Mouse (Mus musculus): ENCODE data around the gene Klk13. TPM values are rescaled to one million over a fixed set of nuclear protein-coding genes. Genes with fewer than 3 reads are reported as not detected.
"Not testable (repeated sequence)": the region's sequence is repeated elsewhere in the genome, so short reads cannot be mapped to it uniquely, and the experiment has no call there.

Klk13 gene
- polyA plus RNA-seq, 1 experiment from 2014 or later: not detected

- H3K9me3 ChIP-seq (replicated peaks; ENCODE audit: control insufficient read depth, low read length): no peaks in the 10 kb centered on the region
- DNase-seq (ENCODE audit: low spot score) (peak; percentile 1), ATAC-seq (no peak)
- H3K4me1 ChIP-seq (ENCODE audit: control insufficient read depth, insufficient read depth, low read length): no peaks in the 10 kb centered on the region
- H3K27me3 ChIP-seq (replicated peaks; ENCODE audit: control insufficient read depth, insufficient read depth, low read length): no peaks in the 10 kb centered on the region
- H3K36me3 ChIP-seq (ENCODE audit: control insufficient read depth, insufficient read depth, low read length): peaks cover 41% of the 10 kb centered on the region
- H3K27ac ChIP-seq (ENCODE audit: low read depth, low read length): no peak overlapping the region
- no peak overlapping the region for H3K4me3 ChIP-seq (ENCODE audit: low read depth, low read length)
- H3K4me2 ChIP-seq (ENCODE audit: low read length): no peak overlapping the region
- H3K9ac ChIP-seq (ENCODE audit: low read length): no peak overlapping the region
Observed at GRCm38 (mm10) chr7:43678517-43678916, 33.9 kb upstream of the Klk13 start.

GRCm38 (mm10) chr7:43680960-43681359 is 31.4 kb upstream of the Klk13 start:
- Histone ChIP-seq H3K4me3 (ENCODE audit: low read depth, low read length) (no peak overlapping the region), H3K27ac (ENCODE audit: low read depth, low read length) (no peak overlapping the region), H3K4me2 (ENCODE audit: low read length) (no peak overlapping the region), H3K4me1 (ENCODE audit: control insufficient read depth, insufficient read depth, low read length) (no peaks in the 10 kb centered on the region), H3K36me3 (ENCODE audit: control insufficient read depth, insufficient read depth, low read length) (peaks cover 29% of the 10 kb centered on the region), H3K9me3 (replicated peaks; ENCODE audit: control insufficient read depth, low read length) (no peaks in the 10 kb centered on the region), H3K27me3 (replicated peaks; ENCODE audit: control insufficient read depth, insufficient read depth, low read length) (no peaks in the 10 kb centered on the region), H3K9ac (ENCODE audit: low read length) (no peak overlapping the region)
- ATAC-seq: 0 out of 2 replicates have a peak, but pooled peaks have one; percentile 35
- peak; percentile 59 for DNase-seq (ENCODE audit: low spot score)
- WGBS: 17% methylated on average over 5 of the region's 5 CpGs

- peak; percentile 6 for DNase-seq (ENCODE audit: low spot score)
- 17% methylated on average over 1 of the region's 1 CpGs for WGBS
- not testable (repeated sequence) for H3K27me3 ChIP-seq (replicated peaks; ENCODE audit: control insufficient read depth, insufficient read depth, low read length); H3K4me3 ChIP-seq (ENCODE audit: low read depth, low read length); H3K27ac ChIP-seq (ENCODE audit: low read depth, low read length); H3K9ac ChIP-seq (ENCODE audit: low read length); ATAC-seq; H3K4me2 ChIP-seq (ENCODE audit: low read length); H3K4me1 ChIP-seq (ENCODE audit: control insufficient read depth, insufficient read depth, low read length); H3K9me3 ChIP-seq (replicated peaks; ENCODE audit: control insufficient read depth, low read length)
- H3K36me3 ChIP-seq (ENCODE audit: control insufficient read depth, insufficient read depth, low read length): peaks cover 13% of the 10 kb centered on the region
Observed at GRCm38 (mm10) chr7:43682511-43682910, 29.9 kb upstream of the Klk13 start.

GRCm38 (mm10) chr7:43685088-43685487 is 27.3 kb upstream of the Klk13 start:
- Histone ChIP-seq H3K4me1 (ENCODE audit: control insufficient read depth, insufficient read depth, low read length) (no peaks in the 10 kb centered on the region), H3K9ac (ENCODE audit: low read length) (no peak overlapping the region), H3K9me3 (replicated peaks; ENCODE audit: control insufficient read depth, low read length) (no peaks in the 10 kb centered on the region), H3K36me3 (ENCODE audit: control insufficient read depth, insufficient read depth, low read length) (no peaks in the 10 kb centered on the region), H3K27me3 (replicated peaks; ENCODE audit: control insufficient read depth, insufficient read depth, low read length) (no peaks in the 10 kb centered on the region), H3K4me2 (ENCODE audit: low read length) (no peak overlapping the region), H3K27ac (ENCODE audit: low read depth, low read length) (no peak overlapping the region), H3K4me3 (ENCODE audit: low read depth, low read length) (no peak overlapping the region)
- WGBS: 83% methylated on average over 7 of the region's 7 CpGs
- no peak for ATAC-seq
- no peak for DNase-seq (ENCODE audit: low spot score)

GRCm38 (mm10) chr7:43690118-43690517 is 22.2 kb upstream of the Klk13 start, which contains the start of gene Klk14:
Gene Klk14 (plus strand): TSS chr7:43690418.
- Histone ChIP-seq H3K4me2 (ENCODE audit: low read length) (no peak within 1 kb of the TSS), H3K27me3 (replicated peaks; ENCODE audit: control insufficient read depth, insufficient read depth, low read length) (no peaks in the 10 kb centered on the region), H3K36me3 (ENCODE audit: control insufficient read depth, insufficient read depth, low read length) (no peaks in the 10 kb centered on the region), H3K27ac (ENCODE audit: low read depth, low read length) (no peak within 1 kb of the TSS), H3K9ac (ENCODE audit: low read length) (no peak within 1 kb of the TSS), H3K4me1 (ENCODE audit: control insufficient read depth, insufficient read depth, low read length) (no peaks in the 10 kb centered on the region), H3K4me3 (ENCODE audit: low read depth, low read length) (no peak within 1 kb of the TSS), H3K9me3 (replicated peaks; ENCODE audit: control insufficient read depth, low read length) (no peaks in the 10 kb centered on the region)
- DNase-seq (ENCODE audit: low spot score) (no peak), ATAC-seq (no peak)

- 96% methylated on average over 3 of the region's 3 CpGs for WGBS
- H3K4me1 ChIP-seq (ENCODE audit: control insufficient read depth, insufficient read depth, low read length): no peaks in the 10 kb centered on the region
Observed at GRCm38 (mm10) chr7:43710031-43710430, 2.3 kb upstream of the Klk13 start.

GRCm38 (mm10) chr7:43712917-43713316 is 550 bp downstream of the Klk13 start:
- WGBS: 7% methylated on average over 9 of the region's 9 CpGs
- DNase-seq (ENCODE audit: low spot score): no peak
- no peak overlapping the region for H3K4me2 ChIP-seq (ENCODE audit: low read length)

More at GRCm38 (mm10) chr7:43710031-43710430, 2.3 kb upstream of the Klk13 start:
- Histone ChIP-seq H3K36me3 (ENCODE audit: control insufficient read depth, insufficient read depth, low read length) (no peaks in the 10 kb centered on the region), H3K9ac (ENCODE audit: low read length) (no peak overlapping the region), H3K4me2 (ENCODE audit: low read length) (no peak overlapping the region), H3K4me3 (ENCODE audit: low read depth, low read length) (no peak overlapping the region), H3K9me3 (replicated peaks; ENCODE audit: control insufficient read depth, low read length) (no peaks in the 10 kb centered on the region), H3K27ac (ENCODE audit: low read depth, low read length) (no peak overlapping the region), H3K27me3 (replicated peaks; ENCODE audit: control insufficient read depth, insufficient read depth, low read length) (no peaks in the 10 kb centered on the region)
- DNase-seq (ENCODE audit: low spot score) (no peak), ATAC-seq (no peak)

GRCm38 (mm10) chr7:43713741-43714351 is 1.5 kb downstream of the Klk13 start:
- H3K9me3 ChIP-seq (replicated peaks; ENCODE audit: control insufficient read depth, low read length): no peaks in the 10 kb centered on the region
- ATAC-seq (no peak), DNase-seq (ENCODE audit: low spot score) (no peak)
- H3K4me2 ChIP-seq (ENCODE audit: low read length): no peak overlapping the region
- H3K27ac ChIP-seq (ENCODE audit: low read depth, low read length): no peak overlapping the region
- H3K4me3 ChIP-seq (ENCODE audit: low read depth, low read length): no peak overlapping the region
- WGBS: 8% methylated on average over 17 of the region's 19 CpGs
- H3K4me1 ChIP-seq (ENCODE audit: control insufficient read depth, insufficient read depth, low read length): no peaks in the 10 kb centered on the region
- H3K36me3 ChIP-seq (ENCODE audit: control insufficient read depth, insufficient read depth, low read length): no peaks in the 10 kb centered on the region
- no peak overlapping the region for H3K9ac ChIP-seq (ENCODE audit: low read length)
- no peaks in the 10 kb centered on the region for H3K27me3 ChIP-seq (replicated peaks; ENCODE audit: control insufficient read depth, insufficient read depth, low read length)

More at GRCm38 (mm10) chr7:43712917-43713316, 550 bp downstream of the Klk13 start:
- H3K27ac ChIP-seq (ENCODE audit: low read depth, low read length): no peak overlapping the region
- no peaks in the 10 kb centered on the region for H3K9me3 ChIP-seq (replicated peaks; ENCODE audit: control insufficient read depth, low read length)
- no peaks in the 10 kb centered on the region for H3K36me3 ChIP-seq (ENCODE audit: control insufficient read depth, insufficient read depth, low read length)
- H3K4me1 ChIP-seq (ENCODE audit: control insufficient read depth, insufficient read depth, low read length): no peaks in the 10 kb centered on the region
- H3K9ac ChIP-seq (ENCODE audit: low read length): no peak overlapping the region
- no peak overlapping the region for H3K4me3 ChIP-seq (ENCODE audit: low read depth, low read length)
- H3K27me3 ChIP-seq (replicated peaks; ENCODE audit: control insufficient read depth, insufficient read depth, low read length): no peaks in the 10 kb centered on the region
- no peak for ATAC-seq

- WGBS: 68% methylated on average over 1 of the region's 1 CpGs
- ATAC-seq (no peak), DNase-seq (ENCODE audit: low spot score) (peak; percentile 0)
Observed at GRCm38 (mm10) chr7:43747788-43748187, 35.4 kb downstream of the Klk13 start.

More at GRCm38 (mm10) chr7:43747788-43748187, 35.4 kb downstream of the Klk13 start:
- H3K36me3 ChIP-seq (ENCODE audit: control insufficient read depth, insufficient read depth, low read length): no peaks in the 10 kb centered on the region
- H3K9ac ChIP-seq (ENCODE audit: low read length): no peak overlapping the region
- H3K9me3 ChIP-seq (replicated peaks; ENCODE audit: control insufficient read depth, low read length): no peaks in the 10 kb centered on the region
- H3K4me2 ChIP-seq (ENCODE audit: low read length): no peak overlapping the region
- no peaks in the 10 kb centered on the region for H3K27me3 ChIP-seq (replicated peaks; ENCODE audit: control insufficient read depth, insufficient read depth, low read length)
- no peak overlapping the region for H3K4me3 ChIP-seq (ENCODE audit: low read depth, low read length)
- no peaks in the 10 kb centered on the region for H3K4me1 ChIP-seq (ENCODE audit: control insufficient read depth, insufficient read depth, low read length)
- H3K27ac ChIP-seq (ENCODE audit: low read depth, low read length): no peak overlapping the region
